Mouse (Mus musculus) R1 (cell line): Measurements from ENCODE around the gene Pou2af1.

Experiments
- DNase-seq: peaks from one replicate; pipeline ENCODE4 v3.0.0-alpha.2; 2018; ENCODE audit warnings: low read depth, low spot score

Pou2af1 gene

GRCm38 (mm10) chr9:51225636-51226166 lies 12.2 kb downstream of the Pou2af1 start:
- DNase-seq, result no peak

GRCm38 (mm10) chr9:51230701-51231389 lies 17.3 kb downstream of the Pou2af1 start:
- DNase-seq, result no peak

- DNase-seq, result no peak
These were observed 18.7 kb downstream of the Pou2af1 start for GRCm38 (mm10) chr9:51232163-51232562.

GRCm38 (mm10) chr9:51238741-51239385 lies 25.4 kb downstream of the Pou2af1 start:
- DNase-seq, result peak; percentile 3

GRCm38 (mm10) chr9:51256780-51257502 lies 43.4 kb downstream of the Pou2af1 start:
- DNase-seq, result no peak

- DNase-seq, result no peak
These were observed 44.9 kb downstream of the Pou2af1 start for GRCm38 (mm10) chr9:51258426-51258825.

- DNase-seq, result no peak
These were observed 55.3 kb downstream of the Pou2af1 start for GRCm38 (mm10) chr9:51268852-51269251.

- no peak for DNase-seq
These were observed 57.6 kb downstream of the Pou2af1 start for GRCm38 (mm10) chr9:51271073-51271472.

GRCm38 (mm10) chr9:51272102-51272501 lies 58.6 kb downstream of the Pou2af1 start:
- DNase-seq, result no peak

GRCm38 (mm10) chr9:51273581-51274154 lies 60.2 kb downstream of the Pou2af1 start:
- no peak for DNase-seq

GRCm38 (mm10) chr9:51274678-51275077 lies 61.2 kb downstream of the Pou2af1 start:
- no peak for DNase-seq

GRCm38 (mm10) chr9:51277834-51278498 lies 64.5 kb downstream of the Pou2af1 start:
- DNase-seq, result no peak

GRCm38 (mm10) chr9:51278500-51279381 lies 65.2 kb downstream of the Pou2af1 start, which contains the start of gene Colca2:
Colca2 (minus strand) TSS chr9:51278569.
- peak; percentile 57 for DNase-seq

GRCm38 (mm10) chr9:51286079-51286478 lies 72.6 kb downstream of the Pou2af1 start:
- no peak for DNase-seq
